Mouse (Mus musculus): Measurements from ENCODE around the gene Idh3b.

Gene Idh3b

GRCm38 (mm10) chr2:130262398-130262797 is 21.9 kb downstream of the Idh3b start:
- no peak for DNase-seq

- no peak for DNase-seq
Observed at GRCm38 (mm10) chr2:130261914-130262313, 22.4 kb downstream of the Idh3b start.

- no peak for DNase-seq
Observed at GRCm38 (mm10) chr2:130260822-130261221, 23.5 kb downstream of the Idh3b start.

GRCm38 (mm10) chr2:130256762-130257161 is 27.6 kb downstream of the Idh3b start:
- DNase-seq: no peak

GRCm38 (mm10) chr2:130248226-130248625 is 36.1 kb downstream of the Idh3b start:
- no peak for DNase-seq

- DNase-seq: peak in 1 of 2 experiments; percentile 22
Observed at GRCm38 (mm10) chr2:130246912-130247311, 37.4 kb downstream of the Idh3b start.

Data from lung, postnatal 4 days (tissue).